Mouse (Mus musculus) forebrain, postnatal 0 days (tissue): Measurements from ENCODE around the gene Il2rg. TPM values are rescaled to one million over a fixed set of nuclear protein-coding genes. Genes with fewer than 3 reads are reported as not detected.
A peak's percentile ranks its signal among the peaks of the same experiment; 100 is the strongest.

Experiments used
- ATAC-seq: fragments of 200-750 bp; cut with Nextera tagmentation; 2 replicates; pipeline ENCODE4 v1.8.0; 2017; ENCODE audit warnings: mild to moderate bottlenecking, moderate library complexity
- DNase-seq: peaks from one replicate; pipeline ENCODE4 v3.0.0-alpha.2; 2015
- H3K27ac ChIP-seq: fragments of 300-500 bp; sonication (generic); 2 replicates; pipeline ENCODE4 v1.5.1; 2014; ENCODE audit warnings: low read depth, mild to moderate bottlenecking, antibody characterized with exemption, low read length, moderate library complexity, mixed read lengths
- H3K27me3 ChIP-seq: fragments of 300-500 bp; sonication (generic); 2 replicates; pipeline ENCODE4 v1.6.1; 2014; ENCODE audit warnings: mild to moderate bottlenecking, low read length, mixed read lengths; ENCODE audit not compliant: insufficient read depth
- H3K36me3 ChIP-seq: fragments of 300-500 bp; sonication (generic); 2 replicates; pipeline ENCODE4 v1.6.1; 2014; ENCODE audit warnings: mild to moderate bottlenecking, moderate library complexity; ENCODE audit not compliant: insufficient read depth
- H3K4me1 ChIP-seq: fragments of 300-500 bp; sonication (generic); 2 replicates; pipeline ENCODE4 v1.6.1; 2014; ENCODE audit warnings: antibody characterized with exemption; ENCODE audit not compliant: insufficient read depth
- H3K4me2 ChIP-seq: fragments of 300-500 bp; sonication (generic); 2 replicates; pipeline ENCODE4 v1.6.1; 2014; ENCODE audit warnings: low read depth, mild to moderate bottlenecking, moderate library complexity
- H3K4me3 ChIP-seq: fragments of 300-500 bp; sonication (generic); 2 replicates; pipeline ENCODE4 v1.5.1; 2014; ENCODE audit warnings: low read depth, low read length, mixed read lengths
- H3K9ac ChIP-seq: fragments of 300-500 bp; sonication (generic); 2 replicates; pipeline ENCODE4 v1.6.1; 2014; ENCODE audit warnings: mild to moderate bottlenecking
- H3K9me3 ChIP-seq: fragments of 300-500 bp; sonication (generic); 2 replicates; pipeline ENCODE4 v1.6.1; 2016; ENCODE audit warnings: low read length
- CTCF ChIP-seq: sonication (generic); IDR thresholded peaks from 2 replicates; pipeline ENCODE4 v1.5.1; 2016; ENCODE audit warnings: antibody characterized with exemption, control low read depth, low read depth
- WGBS: fragments of 180-500 bp; shearing (Covaris S2); extraction: QIAGEN DNeasy Blood & Tissue Kit; methylation state at CpG from one replicate; pipeline ENCODE4 v1.1.7; 2014; 5-methylcytosine and 5-hydroxymethylcytosine counted together
- polyA plus RNA-seq: library from polyadenylated mRNA; unstranded; fragments of >200 nt; fragmentation: Nextera tagmentation; extraction: Ambion mirVana; gene quantifications from 2 replicates; pipeline ENCODE4 v1.2.1, GENCODE M21; 2015
- total RNA-seq: library from RNA; depleted of rRNA; stranded (reverse); fragments of >200 nt; gene quantifications from 2 replicates; pipeline ENCODE4 v1.2.3, GENCODE M21; 2014

Gene Il2rg
- total and polyA plus RNA-seq, 2 experiments from 2014 or later: 1.2 to 4.2 TPM

DNA sequence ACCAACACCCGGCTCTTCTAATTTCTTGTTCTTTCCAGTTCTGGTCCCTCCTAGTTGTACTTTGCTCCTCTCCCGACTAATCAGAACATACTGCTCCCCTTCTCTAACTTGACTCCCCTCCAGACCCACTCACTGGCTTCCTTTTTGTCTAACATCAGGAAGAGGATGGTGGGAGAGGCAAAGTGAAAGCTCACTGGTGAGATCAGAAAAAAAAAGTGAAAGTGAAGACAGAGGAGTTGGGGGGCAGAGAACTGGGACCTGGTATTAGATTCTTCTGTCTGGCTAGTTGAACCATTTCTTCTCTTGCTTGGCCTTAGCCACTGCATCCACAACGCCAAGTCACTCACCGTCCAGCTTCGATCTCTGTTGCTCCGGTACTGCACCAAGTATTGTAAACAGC, 1.4 kb downstream of the Il2rg start:
- ATAC-seq: no peak
- DNase-seq: no peak
- no peak overlapping the region for H3K27ac ChIP-seq
- no peak overlapping the region for H3K9ac ChIP-seq
- H3K4me2 ChIP-seq: no peak overlapping the region
- no peak for TF ChIP-seq CTCF
- H3K9me3 ChIP-seq: no peaks in the 10 kb centered on the region
- no peaks in the 10 kb centered on the region for H3K4me1 ChIP-seq
- no peak overlapping the region for H3K4me3 ChIP-seq
- 96% methylated on average over 6 of the region's 6 CpGs for WGBS
- H3K36me3 ChIP-seq: no peaks in the 10 kb centered on the region
- no peaks in the 10 kb centered on the region for H3K27me3 ChIP-seq

DNA sequence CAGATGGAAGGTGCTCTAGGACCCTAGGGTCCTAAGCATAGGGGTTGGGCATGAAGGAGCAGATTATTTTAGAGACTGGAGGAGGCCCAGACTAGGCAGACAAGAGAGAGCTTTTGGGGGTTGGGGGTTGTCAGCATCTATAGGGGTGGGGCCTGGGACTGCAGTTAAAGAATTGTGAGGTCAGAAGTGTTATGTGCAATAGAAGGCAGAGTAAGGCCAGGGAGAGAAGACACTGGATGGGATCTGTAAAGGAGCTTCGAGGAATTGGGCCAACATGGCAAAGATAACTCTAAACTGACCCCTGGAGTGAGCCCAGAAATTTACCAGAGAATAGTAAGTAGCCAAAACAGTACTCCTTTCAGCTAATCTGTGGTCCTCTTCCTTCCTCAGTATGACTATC, 4.2 kb downstream of the Il2rg start, which contains the start of gene Gm614:
Gm614 (minus strand) TSS at position 101 of the 400 bp plus-strand sequence.
- Histone ChIP-seq H3K9me3 (no peaks in the 10 kb centered on the region), H3K4me2 (no peak within 1 kb of the TSS), H3K27me3 (no peaks in the 10 kb centered on the region), H3K27ac (no peak within 1 kb of the TSS), H3K4me1 (no peaks in the 10 kb centered on the region), H3K4me3 (no peak within 1 kb of the TSS), H3K9ac (no peak within 1 kb of the TSS), H3K36me3 (no peaks in the 10 kb centered on the region)
- TF ChIP-seq CTCF: no peak
- WGBS: 75% methylated on average over 1 of the region's 1 CpGs
- ATAC-seq: no peak
- DNase-seq: no peak

DNA sequence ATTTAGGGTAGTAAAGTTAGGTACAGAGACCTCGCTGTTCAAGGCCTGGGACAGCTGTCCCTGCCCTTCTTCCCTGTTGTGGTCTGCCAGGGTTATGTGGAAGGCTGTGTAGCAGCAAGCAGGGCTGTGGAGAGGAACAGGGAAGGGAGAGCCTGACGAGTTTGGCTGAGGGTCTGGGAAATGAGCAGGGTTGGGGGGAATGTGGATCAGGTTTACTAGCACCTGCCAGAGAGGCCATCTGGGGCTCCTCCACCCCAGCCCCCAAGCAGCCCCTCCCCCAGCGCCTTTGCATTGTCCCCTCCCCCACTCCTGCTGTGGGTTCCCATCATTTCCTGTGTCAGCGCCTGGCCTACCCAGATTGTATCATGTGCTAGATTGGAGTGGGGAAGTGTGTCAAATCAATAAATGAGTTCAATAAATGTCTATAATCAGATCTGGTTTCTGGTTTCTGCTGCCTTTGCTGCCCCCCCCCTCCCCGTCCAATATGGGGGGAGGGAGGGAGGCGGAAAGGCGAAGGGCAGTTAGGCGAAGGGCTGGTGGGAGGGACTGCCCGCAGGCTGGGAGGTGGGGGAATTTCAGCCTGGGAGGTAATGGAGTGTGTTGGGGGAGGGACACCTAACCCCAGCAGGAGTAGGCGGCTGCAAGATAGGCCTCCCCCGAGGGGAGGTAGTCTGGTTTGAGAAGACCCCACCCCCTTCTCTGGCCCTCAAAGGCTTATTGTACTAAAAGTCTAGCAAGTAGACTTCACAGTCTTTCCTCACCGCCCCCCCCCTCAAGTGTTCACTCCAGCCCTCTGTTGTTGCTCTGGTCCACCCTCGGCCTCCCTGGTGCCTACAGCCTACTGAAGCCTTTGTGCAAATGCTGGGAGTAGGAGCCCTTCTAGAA, 7.4 kb downstream of the Il2rg start:
- Histone ChIP-seq H3K9me3 (no peaks in the 10 kb centered on the region), H3K4me3 (no peak overlapping the region), H3K36me3 (no peaks in the 10 kb centered on the region), H3K9ac (no peak overlapping the region), H3K27me3 (no peaks in the 10 kb centered on the region), H3K27ac (no peak overlapping the region), H3K4me1 (no peaks in the 10 kb centered on the region), H3K4me2 (no peak overlapping the region)
- DNase-seq (no peak), ATAC-seq (peak; percentile 38)
- TF ChIP-seq CTCF: no peak
- WGBS: 35% methylated on average over 9 of the region's 13 CpGs

DNA sequence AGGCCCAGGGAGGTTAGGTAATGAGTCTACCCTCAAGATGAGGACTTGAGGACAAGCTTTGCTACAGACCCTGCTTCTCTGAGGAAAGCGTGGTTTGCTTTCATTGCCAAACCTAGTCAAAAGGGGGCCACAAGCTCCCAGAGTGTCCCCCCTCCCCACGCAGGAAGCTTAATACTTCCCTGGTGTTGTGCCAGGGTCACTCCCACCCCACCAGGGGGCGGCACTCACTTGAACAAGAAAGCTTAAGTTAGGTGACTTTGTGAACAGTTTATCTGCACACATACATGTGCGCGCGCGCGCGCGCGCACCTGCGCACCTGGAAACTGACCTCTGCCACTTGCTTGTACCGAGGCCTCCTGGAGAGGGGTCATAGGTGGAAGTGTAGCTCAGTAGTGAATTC, 11.5 kb downstream of the Il2rg start:
- no peak for TF ChIP-seq CTCF
- Histone ChIP-seq H3K27ac (no peak overlapping the region), H3K4me1 (no peaks in the 10 kb centered on the region), H3K4me3 (no peak overlapping the region), H3K36me3 (no peaks in the 10 kb centered on the region), H3K9me3 (no peaks in the 10 kb centered on the region), H3K27me3 (no peaks in the 10 kb centered on the region), H3K9ac (no peak overlapping the region), H3K4me2 (no peak overlapping the region)
- no peak for DNase-seq
- no peak for ATAC-seq
- WGBS: 86% methylated on average over 13 of the region's 13 CpGs

DNA sequence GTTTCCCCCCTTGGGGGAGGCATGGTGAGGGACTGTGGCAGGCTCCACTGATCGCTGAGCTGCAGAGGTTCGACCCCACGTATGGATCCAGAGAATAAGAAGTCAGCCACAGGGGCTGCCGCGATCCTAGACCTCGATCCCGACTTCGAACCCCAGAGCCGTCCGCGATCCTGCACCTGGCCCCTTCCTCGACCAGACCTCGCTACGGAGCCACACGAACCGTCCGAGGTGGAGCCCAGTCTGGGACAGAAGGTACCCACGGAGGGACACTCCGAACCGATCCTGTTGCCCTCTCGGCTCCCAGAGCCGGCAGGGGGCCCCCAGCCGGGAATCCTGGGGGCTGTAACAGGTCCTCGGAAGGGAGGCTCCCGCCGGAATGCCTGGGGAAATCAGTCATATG, 13.3 kb downstream of the Il2rg start:
- H3K4me1 ChIP-seq: no peaks in the 10 kb centered on the region
- no peaks in the 10 kb centered on the region for H3K27me3 ChIP-seq
- DNase-seq (no peak), ATAC-seq (no peak; the same call in 1 of the 2 replicates)
- H3K27ac ChIP-seq: no peak overlapping the region
- 24% methylated on average over 26 of the region's 26 CpGs for WGBS
- H3K9ac ChIP-seq: peak overlapping the region; percentile 39; the same call in 1 of the 2 replicates
- H3K4me3 ChIP-seq: peak overlapping the region; percentile 54
- no peaks in the 10 kb centered on the region for H3K36me3 ChIP-seq
- no peak for TF ChIP-seq CTCF
- H3K9me3 ChIP-seq: no peaks in the 10 kb centered on the region
- H3K4me2 ChIP-seq: peak overlapping the region; percentile 79

DNA sequence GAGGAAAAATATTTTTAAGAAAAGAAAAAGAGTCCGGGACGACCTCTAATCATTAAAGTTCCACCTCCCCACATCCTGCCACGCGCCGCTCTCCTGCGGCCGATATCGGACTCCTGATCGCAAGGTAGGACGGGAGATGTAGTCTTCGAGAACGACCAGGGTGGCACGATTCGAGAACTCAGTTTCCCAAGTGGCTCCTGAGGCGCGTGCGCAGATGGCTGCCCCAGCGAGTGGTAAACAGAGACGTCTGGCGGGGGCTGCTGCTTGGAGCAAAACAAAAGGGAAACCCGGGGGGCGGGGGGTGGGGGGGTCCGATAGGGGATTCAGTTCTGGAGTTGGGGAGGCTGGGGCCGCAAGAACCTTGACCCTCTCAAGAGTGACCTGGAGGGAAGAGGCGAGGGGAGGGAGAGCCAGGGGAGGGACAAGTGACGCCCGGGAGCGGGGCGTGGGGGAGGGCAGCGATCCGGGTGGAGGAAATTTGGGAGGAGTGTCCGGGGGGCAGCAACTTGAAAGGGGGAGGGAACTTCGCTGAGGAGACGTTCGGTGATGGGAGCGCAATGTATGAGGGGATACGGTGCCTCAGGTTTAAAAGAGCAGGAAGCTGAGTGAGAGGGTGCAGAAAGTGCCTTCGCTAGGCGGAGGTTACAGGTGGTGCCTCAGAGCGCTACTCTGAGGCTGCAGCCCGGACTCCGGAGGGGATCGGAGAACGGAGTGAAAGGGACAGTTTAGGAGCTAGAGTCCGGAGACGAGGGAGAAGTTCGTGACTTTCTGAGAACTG, 13.9 kb downstream of the Il2rg start, which contains the start of gene Foxo4:
Foxo4 (plus strand) TSS at position 577 of the 778 bp plus-strand sequence.
- 27% methylated on average over 46 of the region's 47 CpGs for WGBS

More for the DNA sequence above, 13.9 kb downstream of the Il2rg start, which contains the start of gene Foxo4:
- peak within 1 kb of the TSS; percentile 54 for H3K4me3 ChIP-seq
- peak; percentile 97 for ATAC-seq
- no peaks in the 10 kb centered on the region for H3K4me1 ChIP-seq
- H3K9me3 ChIP-seq: no peaks in the 10 kb centered on the region
- peak; percentile 89 for DNase-seq
- H3K4me2 ChIP-seq: peak within 1 kb of the TSS; percentile 79
- TF ChIP-seq CTCF: no peak
- H3K9ac ChIP-seq: peak within 1 kb of the TSS; percentile 39
- no peaks in the 10 kb centered on the region for H3K36me3 ChIP-seq
- H3K27me3 ChIP-seq: no peaks in the 10 kb centered on the region
- H3K27ac ChIP-seq: no peak within 1 kb of the TSS
